Comparison of ENCODE assay signal across 8 mouse cellular contexts in genomic region chr3:57573898-57574570, GRCm38 (mm10). TPM values are rescaled to one million over a fixed set of nuclear protein-coding genes. Genes with fewer than 3 reads are reported as not detected.
DNase-seq lines count a peak whose midpoint lies in the region; ATAC-seq and TF ChIP-seq lines count a peak whose summit lies in the region.

No protein-coding gene starts in this region.

- peaks cover 62% of the 10 kb centered on the region for H3K79me2 ChIP-seq in myocyte (ENCODE audit: control insufficient read depth, insufficient read depth)

- 27% methylated on average over 14 of the region's 14 CpGs for WGBS in heart, embryonic 10.5 days
- 44% methylated on average over 14 of the region's 14 CpGs for WGBS in hindbrain, embryonic 15.5 days

- peak overlapping the region; percentile 97 for H3K27ac ChIP-seq in heart, embryonic 10.5 days
- H3K27ac ChIP-seq in hindbrain, embryonic 15.5 days (replicated peaks): no peak overlapping the region

- peak overlapping the region; percentile 87 for H3K4me3 ChIP-seq in heart, embryonic 10.5 days
- H3K4me3 ChIP-seq in hindbrain, embryonic 15.5 days: peak overlapping the region; percentile 67
- H3K4me3 ChIP-seq in myocyte: peak overlapping the region; percentile 98

- TF ChIP-seq POLR2A in myocyte (IDR thresholded peaks at IDR 0.05; ENCODE audit: insufficient read length, low read depth): no peak

- H3ac ChIP-seq in myocyte (ENCODE audit: control insufficient read depth, insufficient read length): peak overlapping the region; percentile 88

- intact Hi-C loops in heart, postnatal 14 days (cut with DNase I): loop anchor here (2.0 to 5.0 kb wide), 2 partner anchors 37 to 59 kb away; no protein-coding TSS in a partner anchor

- no peaks in the 10 kb centered on the region for H3K9me3 ChIP-seq in heart, embryonic 10.5 days
- H3K9me3 ChIP-seq in hindbrain, embryonic 15.5 days: 0 out of 2 replicates have a peak, but pooled peaks cover 2% of the 10 kb centered on the region

- no peaks in the 10 kb centered on the region for H3K27me3 ChIP-seq in heart, embryonic 10.5 days (ENCODE audit: insufficient read depth, poor library complexity, severe bottlenecking)
- 0 out of 2 replicates have a peak, but pooled peaks cover 4% of the 10 kb centered on the region for H3K27me3 ChIP-seq in hindbrain, embryonic 15.5 days
- H3K27me3 ChIP-seq in myocyte (ENCODE audit: control insufficient read depth, insufficient read depth, insufficient read length): no peaks in the 10 kb centered on the region

- H3K4me1 ChIP-seq in heart, embryonic 10.5 days: peaks cover 19% of the 10 kb centered on the region
- H3K4me1 ChIP-seq in hindbrain, embryonic 15.5 days (replicated peaks): peaks cover 18% of the 10 kb centered on the region; the same call in 1 of the 2 replicates

- DNase-seq in heart, embryonic 10.5 days (ENCODE audit: low spot score): no peak
- no peak for DNase-seq in heart, postnatal 14 days
- peak; percentile 28 for DNase-seq in embryo, embryonic 11 days
- no peak for DNase-seq in layer of hippocampus, postnatal 10 days (ENCODE audit: low spot score in 2 of 2)
- no peak for DNase-seq in adrenal gland, postnatal 36 days
- no peak for DNase-seq in adrenal gland, postnatal 25 days

- no peak overlapping the region; the same call in 1 of the 2 replicates for H3K9ac ChIP-seq in hindbrain, embryonic 15.5 days

- ATAC-seq in hindbrain, embryonic 15.5 days (ENCODE audit: low FRiP score, low read depth): no peak

- H3K4me2 ChIP-seq in hindbrain, embryonic 15.5 days: peak overlapping the region; percentile 98
- peak overlapping the region; percentile 74 for H3K4me2 ChIP-seq in myocyte (ENCODE audit: low read depth)

- H3K36me3 ChIP-seq in heart, embryonic 10.5 days: peaks cover 10% of the 10 kb centered on the region; the same call in 1 of the 2 replicates
- H3K36me3 ChIP-seq in hindbrain, embryonic 15.5 days: no peaks in the 10 kb centered on the region
- H3K36me3 ChIP-seq in myocyte (ENCODE audit: control insufficient read depth, insufficient read depth): peaks cover 36% of the 10 kb centered on the region

TF ChIP-seq in myocyte, 11 proteins besides CTCF, POLR2A, EP300 and RAD21:
- peak; percentile 21; the same call in 1 of the 2 replicates for TF ChIP-seq CEBPB (IDR thresholded peaks at IDR 0.05; ENCODE audit: insufficient read depth, poor library complexity, severe bottlenecking)
- TF ChIP-seq REST (IDR thresholded peaks at IDR 0.05; ENCODE audit: insufficient read depth, insufficient read length): no peak

RNA-seq across cellular contexts. Expression of gene Wwtr1, which starts 1.7 kb away (rescaled TPM):
- polyA plus RNA-seq in heart, embryonic 10.5 days (2016; fragmentation: Nextera tagmentation; extraction: Ambion mirVana): 11.5 and 11.9 TPM in 2 replicates
- total RNA-seq in heart, postnatal 14 days (2021): 10 to 100 TPM; 65.6 to 75.2 TPM
- polyA plus RNA-seq in hindbrain, embryonic 15.5 days (2015; fragmentation: Nextera tagmentation; extraction: Ambion mirVana): 7.7 and 8.0 TPM in 2 replicates
- 63.1 TPM for polyA plus RNA-seq in myocyte (2012; fragmentation: generic; extraction: Trizol)
- total RNA-seq in layer of hippocampus, postnatal 10 days (2021): 10 to 100 TPM; 24.2 to 26.1 TPM
- 10 to 100 TPM; 42.9 to 48.9 TPM for total RNA-seq in adrenal gland, postnatal 36 days (2021)
- total RNA-seq in adrenal gland, postnatal 25 days (2021): 35.8 and 37.6 TPM in 2 replicates
